Mouse (Mus musculus) macrophage (primary cell): ENCODE measurements at regions not wholly inside any gene's neighbourhood (a gene's known extent, or its start where the extent isn't known, plus 50 kb on each side); places are given as distances from the start of the nearest gene placed in this dataset.

ENCODE experiments used
- H3K27ac ChIP-seq: fragments of 350-480 bp; formaldehyde crosslinking; 2 replicates; pipeline ENCODE4 v1.9.0; 2021
- H3K36me3 ChIP-seq: fragments of 350-480 bp; formaldehyde crosslinking; 2 replicates; pipeline ENCODE4 v1.9.0; 2021; ENCODE audit errors: inconsistent target
- H3K4me3 ChIP-seq: fragments of 350-480 bp; formaldehyde crosslinking; 2 replicates; pipeline ENCODE4 v1.9.0; 2021; ENCODE audit errors: inconsistent target
- H3K79me2 ChIP-seq: fragments of 350-480 bp; formaldehyde crosslinking; 2 replicates; pipeline ENCODE4 v1.9.0; 2021; ENCODE audit errors: inconsistent target
- WGBS: methylation state at CpG from one replicate; pipeline ENCODE4 v1.1.7; 2026; ENCODE audit warnings: inconsistent platforms; ENCODE audit not compliant: missing documents; 5-methylcytosine and 5-hydroxymethylcytosine counted together

DNA sequence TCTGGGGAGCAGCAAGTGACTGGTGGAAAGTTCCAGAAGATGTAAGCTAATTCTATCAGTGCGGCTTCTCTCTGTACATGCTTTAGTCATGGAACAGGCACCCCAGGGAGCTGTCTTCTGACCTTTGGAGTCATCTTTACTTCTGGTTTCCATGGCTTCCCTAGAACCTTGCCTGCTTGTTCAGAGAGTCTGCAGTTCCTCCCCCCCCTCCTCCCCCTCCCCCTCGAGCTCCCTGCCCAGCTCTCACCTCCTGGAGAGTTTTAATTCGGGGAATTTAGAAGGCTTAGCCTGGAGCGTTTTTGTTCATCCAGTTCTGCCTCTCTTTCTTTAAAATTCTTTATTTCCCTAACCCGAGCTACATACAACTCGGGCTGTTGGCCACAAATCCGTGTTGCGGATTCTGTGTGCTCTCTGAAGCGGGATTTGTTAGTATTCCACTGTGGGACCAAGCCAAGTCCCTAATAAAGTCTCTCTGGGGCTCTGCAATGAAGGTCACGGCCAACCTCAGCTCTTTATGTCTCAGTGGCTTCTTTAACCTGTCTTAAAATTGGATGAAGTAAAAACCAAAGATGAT is 414.6 kb upstream of the Mki67 start:
- 83% methylated on average over 10 of the region's 10 CpGs for WGBS

GRCm38 (mm10) chr7:136132976-136133375 is 416.8 kb upstream of the Mki67 start:
- Histone ChIP-seq H3K4me3 (no peak overlapping the region), H3K79me2 (no peaks in the 10 kb centered on the region), H3K36me3 (no peaks in the 10 kb centered on the region), H3K27ac (no peak overlapping the region)
- WGBS = 86% methylated on average over 2 of the region's 2 CpGs

More for the DNA sequence above, 414.6 kb upstream of the Mki67 start:
- no peak overlapping the region for H3K4me3 ChIP-seq
- H3K79me2 ChIP-seq = no peaks in the 10 kb centered on the region
- no peak overlapping the region for H3K27ac ChIP-seq
- H3K36me3 ChIP-seq = no peaks in the 10 kb centered on the region

- 90% methylated on average over 1 of the region's 1 CpGs for WGBS
Observed at GRCm38 (mm10) chr7:136136666-136137065, 420.5 kb upstream of the Mki67 start.

DNA sequence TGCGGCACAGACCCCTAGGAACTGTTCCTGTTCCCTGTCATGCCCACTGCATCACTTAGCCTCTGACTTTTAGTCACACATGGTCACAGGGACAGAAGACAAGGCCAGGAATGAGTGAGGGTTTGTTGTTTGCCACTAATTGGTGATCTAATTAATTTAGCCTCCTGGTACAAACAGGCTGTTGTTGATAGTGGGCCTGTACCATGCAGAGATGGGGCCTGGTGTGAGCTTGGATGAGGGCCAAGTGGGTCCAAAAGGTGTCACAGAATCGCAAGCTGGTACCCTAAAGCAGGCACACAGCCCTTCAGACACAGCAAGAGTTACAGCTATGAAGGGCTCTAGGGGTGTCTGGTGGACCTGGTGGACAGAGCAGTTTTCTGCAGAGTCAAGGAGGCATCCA is 421.2 kb upstream of the Mki67 start:
- no peak overlapping the region for H3K27ac ChIP-seq
- no peak overlapping the region for H3K4me3 ChIP-seq
- no peaks in the 10 kb centered on the region for H3K36me3 ChIP-seq
- H3K79me2 ChIP-seq = no peaks in the 10 kb centered on the region
- 96% methylated on average over 2 of the region's 2 CpGs for WGBS

More at GRCm38 (mm10) chr7:136136666-136137065, 420.5 kb upstream of the Mki67 start:
- no peaks in the 10 kb centered on the region for H3K79me2 ChIP-seq
- no peaks in the 10 kb centered on the region for H3K36me3 ChIP-seq
- no peak overlapping the region for H3K4me3 ChIP-seq
- no peak overlapping the region for H3K27ac ChIP-seq

DNA sequence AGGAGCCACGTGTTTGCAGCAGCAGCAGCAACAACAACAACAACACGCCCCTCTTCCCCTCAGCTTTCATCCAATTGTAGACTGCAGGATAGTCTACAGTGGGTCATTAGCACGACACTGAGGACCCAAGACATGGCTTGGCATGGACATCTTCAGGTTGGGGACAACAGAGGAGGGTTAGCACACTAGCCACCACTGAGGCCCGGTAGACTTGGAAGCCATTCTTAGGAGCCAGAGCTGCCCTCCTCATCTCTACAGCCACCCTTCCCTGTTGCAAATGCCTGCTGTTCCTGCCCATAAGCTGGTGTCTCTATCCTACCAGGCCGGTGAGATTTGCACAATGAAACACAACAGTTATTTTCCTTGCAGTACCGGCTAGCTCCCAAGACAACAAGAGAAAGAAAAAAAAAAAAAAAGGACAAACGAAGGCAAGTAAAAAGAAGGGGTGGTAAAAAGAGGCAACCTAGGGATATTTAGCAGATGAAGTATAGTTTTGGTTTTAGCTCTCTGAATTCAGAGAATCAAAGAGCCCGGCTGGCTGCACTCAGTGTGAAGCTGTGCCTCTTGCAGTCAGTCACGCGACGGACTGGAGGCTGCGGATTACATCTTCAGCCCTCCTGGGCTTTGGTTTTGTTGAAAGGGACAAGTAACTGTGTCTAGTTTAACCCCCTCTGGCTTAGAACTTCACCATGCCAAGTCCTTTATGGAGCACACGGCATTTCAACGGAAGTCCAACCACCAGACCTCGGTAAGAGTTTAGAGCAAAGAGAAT is 421.9 kb upstream of the Mki67 start:
- 83% methylated on average over 15 of the region's 15 CpGs for WGBS
- no peak overlapping the region for H3K4me3 ChIP-seq
- no peak overlapping the region for H3K27ac ChIP-seq
- no peaks in the 10 kb centered on the region for H3K36me3 ChIP-seq
- no peaks in the 10 kb centered on the region for H3K79me2 ChIP-seq

GRCm38 (mm10) chr7:136142832-136143231 is 426.7 kb upstream of the Mki67 start:
- Histone ChIP-seq H3K79me2 (no peaks in the 10 kb centered on the region), H3K4me3 (no peak overlapping the region), H3K36me3 (no peaks in the 10 kb centered on the region), H3K27ac (no peak overlapping the region)

- WGBS = 75% methylated on average over 5 of the region's 5 CpGs
- H3K27ac ChIP-seq = no peak overlapping the region
- no peaks in the 10 kb centered on the region for H3K36me3 ChIP-seq
- no peak overlapping the region for H3K4me3 ChIP-seq
- no peaks in the 10 kb centered on the region for H3K79me2 ChIP-seq
Observed at GRCm38 (mm10) chr7:136150196-136150595, 434.0 kb upstream of the Mki67 start.

DNA sequence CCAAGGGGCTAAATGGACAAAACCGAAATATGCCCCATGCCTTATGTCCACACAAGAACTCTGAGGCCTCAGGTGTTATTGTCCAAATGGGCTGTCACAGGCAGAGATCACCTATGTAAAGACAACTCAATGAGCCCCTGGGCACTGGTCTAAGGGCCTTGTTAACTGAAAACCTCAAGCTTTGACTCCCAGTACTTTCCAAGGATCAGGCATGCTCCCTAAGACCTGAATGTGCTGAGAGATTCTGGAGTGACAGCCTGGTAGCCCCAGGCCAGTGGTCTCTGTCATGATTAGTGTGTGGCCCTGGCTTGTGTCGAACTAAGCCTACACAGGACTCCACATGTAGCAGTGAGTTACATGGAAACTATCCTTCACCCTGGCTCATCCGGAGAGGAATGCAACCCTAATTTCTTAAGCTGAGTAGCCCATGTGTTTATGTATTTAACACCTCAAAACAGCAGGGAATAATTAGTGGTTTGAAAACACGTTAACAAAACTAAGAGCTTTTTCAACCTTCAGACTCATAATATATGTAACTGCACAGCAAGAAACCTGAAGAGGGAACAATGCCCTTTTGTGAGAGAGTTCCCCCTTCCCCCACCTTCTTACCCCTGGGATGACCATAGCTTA is 435.3 kb upstream of the Mki67 start:
- Histone ChIP-seq H3K4me3 (no peak overlapping the region), H3K36me3 (no peaks in the 10 kb centered on the region), H3K79me2 (no peaks in the 10 kb centered on the region), H3K27ac (no peak overlapping the region)
- WGBS = 89% methylated on average over 4 of the region's 4 CpGs

DNA sequence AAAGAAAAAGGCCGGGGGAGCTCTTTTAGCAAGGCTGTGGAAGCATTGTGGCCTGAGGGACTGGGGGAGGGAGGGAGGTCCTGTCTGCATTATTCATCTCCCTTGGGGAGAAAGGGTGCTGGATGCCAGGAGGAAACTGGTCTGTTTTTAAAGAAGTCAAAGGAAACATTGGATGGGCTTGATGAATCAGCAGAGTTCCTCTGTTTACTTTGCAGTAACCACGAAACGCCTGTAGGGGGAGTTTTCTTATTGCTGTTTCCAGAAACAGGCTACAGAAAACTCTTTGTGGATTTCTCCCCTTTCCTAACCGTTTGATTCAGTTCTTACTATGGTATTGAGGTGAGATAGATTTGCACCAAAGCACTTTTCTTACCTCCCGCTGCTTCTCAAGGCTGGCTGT is 436.3 kb upstream of the Mki67 start:
- Histone ChIP-seq H3K4me3 (no peak overlapping the region), H3K27ac (no peak overlapping the region), H3K36me3 (no peaks in the 10 kb centered on the region), H3K79me2 (no peaks in the 10 kb centered on the region)
- WGBS = 32% methylated on average over 5 of the region's 5 CpGs

- H3K79me2 ChIP-seq = no peaks in the 10 kb centered on the region
- no peak overlapping the region for H3K4me3 ChIP-seq
- H3K27ac ChIP-seq = no peak overlapping the region
- H3K36me3 ChIP-seq = no peaks in the 10 kb centered on the region
- WGBS = 49% methylated on average over 3 of the region's 3 CpGs
Observed at GRCm38 (mm10) chr7:136153621-136154020, 437.5 kb upstream of the Mki67 start.

DNA sequence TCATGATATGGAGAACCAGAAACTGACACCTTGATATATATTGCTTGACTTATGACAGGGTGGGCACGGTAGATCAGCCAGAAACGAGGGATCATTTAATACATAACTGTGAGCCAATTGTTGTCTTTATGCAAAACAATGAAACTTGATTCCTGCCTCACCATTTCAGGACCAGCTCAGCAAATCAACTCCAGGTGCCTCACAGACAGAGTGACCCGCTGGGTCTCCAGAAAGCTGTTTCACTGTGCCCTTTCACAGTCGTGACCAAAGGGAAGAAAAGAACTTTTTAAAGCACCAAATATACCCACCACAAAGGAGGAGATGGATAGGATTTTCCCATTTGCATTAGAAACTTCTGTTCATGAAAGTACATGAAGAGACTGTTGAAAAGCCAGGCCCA is 443.0 kb upstream of the Mki67 start:
- Histone ChIP-seq H3K36me3 (no peaks in the 10 kb centered on the region), H3K79me2 (no peaks in the 10 kb centered on the region), H3K27ac (no peak overlapping the region), H3K4me3 (no peak overlapping the region)
- 73% methylated on average over 4 of the region's 4 CpGs for WGBS

DNA sequence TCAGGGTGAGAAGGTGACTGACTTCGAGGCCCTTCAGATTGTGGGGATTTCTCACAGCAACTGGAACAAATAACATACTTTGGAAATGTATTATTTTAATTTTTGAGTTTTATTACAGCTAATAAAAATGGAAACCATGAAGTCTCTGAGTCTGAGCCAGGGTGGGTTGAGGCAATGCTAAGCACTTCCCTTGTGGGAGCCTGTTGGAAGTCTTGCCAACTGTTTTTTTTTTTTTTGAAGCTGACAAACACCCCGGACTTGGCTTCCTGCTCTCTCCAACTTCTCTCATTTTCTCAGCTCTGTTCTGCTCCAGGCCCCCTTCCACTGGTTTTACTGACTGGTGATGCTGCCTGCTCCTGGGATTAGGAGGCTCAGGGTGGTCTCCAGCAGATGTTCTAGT is 445.4 kb upstream of the Mki67 start:
- H3K4me3 ChIP-seq = no peak overlapping the region
- H3K27ac ChIP-seq = no peak overlapping the region
- H3K79me2 ChIP-seq = no peaks in the 10 kb centered on the region
- no peaks in the 10 kb centered on the region for H3K36me3 ChIP-seq
- WGBS = 46% methylated on average over 2 of the region's 2 CpGs

DNA sequence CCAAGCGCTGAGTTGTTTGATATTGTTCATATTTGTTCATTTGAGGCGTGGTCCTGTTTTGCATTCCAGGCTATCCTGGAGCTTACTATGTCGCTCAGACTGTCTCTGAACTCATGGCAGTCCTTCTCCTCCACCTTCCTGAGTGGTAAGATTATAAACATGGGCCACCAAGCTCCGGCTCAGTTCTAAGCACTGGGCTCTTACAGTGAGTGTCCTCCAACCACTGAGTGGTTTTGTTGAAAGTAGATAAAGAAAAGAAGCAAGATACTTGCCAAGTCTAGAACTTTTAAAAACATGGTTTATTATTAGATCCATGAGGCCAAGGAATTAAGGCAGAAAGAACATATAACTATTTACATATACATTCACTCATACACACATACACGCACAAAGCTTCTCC is 448.7 kb upstream of the Mki67 start:
- 89% methylated on average over 5 of the region's 5 CpGs for WGBS
- H3K27ac ChIP-seq = no peak overlapping the region
- no peaks in the 10 kb centered on the region for H3K79me2 ChIP-seq
- H3K4me3 ChIP-seq = no peak overlapping the region
- no peaks in the 10 kb centered on the region for H3K36me3 ChIP-seq

DNA sequence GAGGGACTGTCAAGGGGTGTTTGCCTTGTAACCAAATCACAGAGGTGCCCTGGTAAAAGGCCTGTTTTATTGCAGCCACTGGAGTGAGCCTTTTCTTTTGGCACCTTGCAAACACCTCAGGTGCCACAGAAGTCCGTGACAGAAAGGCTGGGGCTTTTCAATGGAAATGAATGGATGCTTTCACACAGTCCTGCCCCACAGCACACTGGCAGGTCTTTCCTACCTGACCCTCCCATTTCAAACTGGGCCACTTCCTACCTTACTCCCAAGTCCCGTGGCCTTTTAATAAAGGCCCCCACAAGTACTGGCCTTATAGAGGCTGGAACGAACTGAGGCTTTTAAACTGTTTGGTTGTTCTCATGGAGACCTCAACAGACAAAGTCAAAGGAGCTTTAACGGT is 453.1 kb upstream of the Mki67 start:
- Histone ChIP-seq H3K4me3 (no peak overlapping the region), H3K27ac (no peak overlapping the region), H3K36me3 (no peaks in the 10 kb centered on the region), H3K79me2 (no peaks in the 10 kb centered on the region)
- WGBS = 84% methylated on average over 3 of the region's 4 CpGs

DNA sequence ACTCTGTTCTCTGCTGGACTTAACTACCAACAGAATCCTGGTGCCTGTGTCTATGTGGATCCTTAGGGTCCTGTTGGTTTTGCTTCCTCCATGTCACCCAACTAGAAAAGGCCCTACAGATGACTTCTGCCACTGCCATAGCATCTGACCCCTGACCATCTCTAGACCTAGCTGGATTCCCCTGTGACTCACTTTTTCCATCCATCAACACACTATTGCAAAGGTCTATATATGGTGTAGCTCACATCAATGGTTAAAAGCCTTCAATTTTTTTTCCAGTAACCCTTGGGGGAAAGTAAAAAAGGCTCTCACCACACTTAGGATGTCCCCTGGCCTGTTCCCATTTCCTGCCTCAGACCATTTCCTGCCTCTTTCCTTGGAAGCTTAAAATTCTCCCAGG is 460.2 kb upstream of the Mki67 start:
- no peaks in the 10 kb centered on the region for H3K36me3 ChIP-seq
- no peak overlapping the region for H3K27ac ChIP-seq
- H3K79me2 ChIP-seq = no peaks in the 10 kb centered on the region
- H3K4me3 ChIP-seq = no peak overlapping the region
